Mouse (Mus musculus): ENCODE results near the gene Rps6.
"Not testable (repeated sequence)": the region's sequence is repeated elsewhere in the genome, so short reads cannot be mapped to it uniquely, and the experiment has no call there.

The Rps6 gene

GRCm38 (mm10) chr4:86852018-86852417, 5.2 kb downstream of the Rps6 start:
- no peak for DNase-seq (ENCODE audit: low spot score in 2 of 2)

GRCm38 (mm10) chr4:86851331-86851730, 5.9 kb downstream of the Rps6 start:
- DNase-seq (ENCODE audit: low spot score in 2 of 2) = no peak

DNA sequence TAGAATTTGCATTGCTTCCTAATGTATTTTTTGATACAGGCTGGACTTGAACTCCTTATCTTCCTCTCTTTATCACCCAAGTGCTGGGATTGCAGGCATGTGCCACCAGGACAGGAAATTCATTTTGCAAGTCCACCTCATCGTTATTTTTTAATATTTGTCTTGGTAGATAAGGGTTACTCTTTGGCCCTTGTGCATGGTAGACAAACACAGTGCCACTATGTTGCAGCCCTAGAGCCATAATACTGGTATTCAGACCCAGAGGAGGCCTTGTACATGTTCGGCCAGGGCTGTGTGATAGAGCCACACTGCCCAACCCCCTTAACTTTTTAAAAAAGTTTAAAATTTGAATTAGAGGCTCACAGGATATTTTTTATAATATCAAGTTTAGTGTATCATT, 10.0 kb downstream of the Rps6 start:
- no peak for DNase-seq (ENCODE audit: low spot score in 2 of 2)

- no peak for DNase-seq (ENCODE audit: low spot score in 2 of 2)
These were observed 11.8 kb downstream of the Rps6 start for GRCm38 (mm10) chr4:86845384-86845783.

GRCm38 (mm10) chr4:86841141-86841540, 16.1 kb downstream of the Rps6 start:
- not testable (repeated sequence) for DNase-seq (ENCODE audit: low spot score in 2 of 2)

DNA sequence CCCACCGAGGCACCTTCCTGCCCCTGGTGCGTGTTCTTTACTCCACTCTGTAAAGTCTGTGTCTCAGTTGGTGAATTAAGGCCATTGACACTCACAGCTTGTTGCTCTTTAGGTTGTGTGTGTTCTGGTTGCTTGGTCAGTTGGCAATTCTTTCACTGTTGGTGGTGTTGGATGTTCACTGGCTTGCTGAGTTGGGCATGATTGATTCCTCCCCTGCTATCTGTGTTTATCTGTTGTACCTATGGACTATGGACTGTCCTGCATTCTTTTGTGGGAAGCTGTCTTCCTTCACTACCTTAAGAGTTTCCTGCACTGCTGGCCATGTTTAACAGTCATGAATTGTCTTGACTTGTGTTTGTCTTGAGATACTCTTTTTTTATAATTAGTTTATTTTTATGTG, 25.3 kb downstream of the Rps6 start:
- no peak for DNase-seq (ENCODE audit: low spot score in 2 of 2)

- DNase-seq (ENCODE audit: low spot score in 2 of 2) = no peak
These were observed 32.1 kb downstream of the Rps6 start for GRCm38 (mm10) chr4:86825143-86825542.

GRCm38 (mm10) chr4:86823169-86823568, 34.0 kb downstream of the Rps6 start:
- DNase-seq (ENCODE audit: low spot score in 2 of 2) = no peak

GRCm38 (mm10) chr4:86814850-86815249, 42.4 kb downstream of the Rps6 start:
- no peak for DNase-seq (ENCODE audit: low spot score in 2 of 2)

DNA sequence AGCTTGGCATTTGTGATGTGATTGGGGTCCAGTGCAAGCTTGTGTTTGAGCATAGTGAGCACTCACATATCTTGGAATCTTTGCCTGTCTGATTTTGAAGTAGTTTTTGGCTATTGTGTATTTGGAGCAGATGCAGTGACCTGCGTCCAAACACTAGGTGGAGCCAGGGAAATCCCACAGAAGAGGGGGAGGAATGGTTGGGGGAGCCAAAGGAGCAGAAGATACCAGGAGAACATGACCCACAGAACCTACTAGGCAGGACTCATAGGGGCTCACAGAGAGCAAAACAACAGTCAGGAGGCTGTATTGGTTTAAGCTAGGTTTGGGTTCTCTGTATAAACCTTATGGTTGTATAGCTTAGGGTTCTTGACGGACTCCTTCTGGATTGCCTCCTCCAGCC, 46.6 kb downstream of the Rps6 start:
- no peak for DNase-seq (ENCODE audit: low spot score in 2 of 2)
